Mouse (Mus musculus) megakaryocyte, embryonic 14.5 days (primary cell): ENCODE results near the gene Atp5b. TPM values are rescaled to one million over a fixed set of nuclear protein-coding genes. Genes with fewer than 3 reads are reported as not detected.

Source experiments
- H3K27me3 ChIP-seq: replicated peaks from 2 replicates; pipeline ENCODE3; 2012; ENCODE audit warnings: inconsistent platforms
- H3K36me3 ChIP-seq: replicated peaks from 2 replicates; pipeline ENCODE3; 2012; ENCODE audit warnings: low read length, inconsistent platforms, mixed read lengths
- H3K4me1 ChIP-seq: 2 replicates; pipeline ENCODE4 v1.6.1; 2012; ENCODE audit warnings: inconsistent platforms
- H3K4me3 ChIP-seq: replicated peaks from 2 replicates; pipeline ENCODE3; 2012; ENCODE audit warnings: moderate library complexity, mild to moderate bottlenecking, inconsistent platforms
- H3K9me3 ChIP-seq: 2 replicates; pipeline ENCODE4 v1.6.1; 2012; ENCODE audit warnings: inconsistent platforms
- FLI1 ChIP-seq: IDR thresholded peaks from 2 replicates; pipeline ENCODE4 v1.6.1; 2012; ENCODE audit warnings: low read length, inconsistent platforms, mixed read lengths
- GATA1 ChIP-seq: IDR thresholded peaks from 3 replicates; pipeline ENCODE4 v1.6.1; 2012; ENCODE audit warnings: mixed read lengths, low read length, inconsistent platforms, borderline replicate concordance
- polyA plus RNA-seq: library from polyadenylated mRNA; stranded (reverse); fragments of >175 nt; gene quantifications from 2 replicates; pipeline ENCODE4 v1.2.3, GENCODE M21; 2012; ENCODE audit warnings: low replicate concordance; ENCODE audit not compliant: insufficient read depth

The Atp5b gene
- 796 and 843 TPM in 2 replicates for polyA plus RNA-seq

- H3K27me3 ChIP-seq: no peaks in the 10 kb centered on the region
- H3K4me1 ChIP-seq: peaks cover 51% of the 10 kb centered on the region
- peaks cover 42% of the 10 kb centered on the region for H3K36me3 ChIP-seq
- no peak for TF ChIP-seq GATA1
- no peak for TF ChIP-seq FLI1
- no peaks in the 10 kb centered on the region for H3K9me3 ChIP-seq
- H3K4me3 ChIP-seq: peak within 1 kb of the TSS; percentile 92
Observed at GRCm38 (mm10) chr10:128082880-128083421, at the start of gene Atp5b. Atp5b (plus strand) TSS chr10:128083273.

GRCm38 (mm10) chr10:128036746-128037425 is 46.2 kb upstream of the Atp5b start:
- H3K4me1 ChIP-seq: peaks cover 69% of the 10 kb centered on the region
- TF ChIP-seq GATA1 (no peak), FLI1 (no peak)
- no peaks in the 10 kb centered on the region for H3K9me3 ChIP-seq
- H3K36me3 ChIP-seq: peaks cover 45% of the 10 kb centered on the region
- no peaks in the 10 kb centered on the region for H3K27me3 ChIP-seq
- peak overlapping the region; percentile 100 for H3K4me3 ChIP-seq

- peaks cover 71% of the 10 kb centered on the region for H3K4me1 ChIP-seq
- H3K4me3 ChIP-seq: peak overlapping the region; percentile 76
- H3K27me3 ChIP-seq: no peaks in the 10 kb centered on the region
- no peak for TF ChIP-seq FLI1
- no peak for TF ChIP-seq GATA1
- H3K36me3 ChIP-seq: peaks cover 55% of the 10 kb centered on the region
- no peaks in the 10 kb centered on the region for H3K9me3 ChIP-seq
Observed at GRCm38 (mm10) chr10:128037921-128038320, 45.2 kb upstream of the Atp5b start.

- Histone ChIP-seq H3K4me1 (peaks cover 77% of the 10 kb centered on the region), H3K4me3 (peak overlapping the region; percentile 30), H3K27me3 (no peaks in the 10 kb centered on the region), H3K9me3 (no peaks in the 10 kb centered on the region), H3K36me3 (peaks cover 68% of the 10 kb centered on the region)
- TF ChIP-seq FLI1 (no peak), GATA1 (no peak)
Observed at GRCm38 (mm10) chr10:128039167-128039566, 43.9 kb upstream of the Atp5b start.

- Histone ChIP-seq H3K4me3 (peak overlapping the region; percentile 9), H3K9me3 (no peaks in the 10 kb centered on the region), H3K4me1 (peaks cover 80% of the 10 kb centered on the region), H3K36me3 (peaks cover 75% of the 10 kb centered on the region), H3K27me3 (no peaks in the 10 kb centered on the region)
- no peak for TF ChIP-seq FLI1
- TF ChIP-seq GATA1: no peak
Observed at GRCm38 (mm10) chr10:128039858-128040257, 43.2 kb upstream of the Atp5b start.

GRCm38 (mm10) chr10:128040293-128040692 is 42.8 kb upstream of the Atp5b start:
- Histone ChIP-seq H3K4me1 (peaks cover 84% of the 10 kb centered on the region), H3K36me3 (peaks cover 79% of the 10 kb centered on the region), H3K9me3 (no peaks in the 10 kb centered on the region), H3K4me3 (peak overlapping the region; percentile 38), H3K27me3 (no peaks in the 10 kb centered on the region)
- no peak for TF ChIP-seq FLI1
- TF ChIP-seq GATA1: no peak

GRCm38 (mm10) chr10:128041636-128042035 is 41.4 kb upstream of the Atp5b start:
- Histone ChIP-seq H3K4me1 (peaks cover 84% of the 10 kb centered on the region), H3K36me3 (peaks cover 93% of the 10 kb centered on the region), H3K4me3 (no peak overlapping the region), H3K27me3 (no peaks in the 10 kb centered on the region), H3K9me3 (no peaks in the 10 kb centered on the region)
- no peak for TF ChIP-seq FLI1
- TF ChIP-seq GATA1: no peak

GRCm38 (mm10) chr10:128042466-128042865 is 40.6 kb upstream of the Atp5b start:
- no peaks in the 10 kb centered on the region for H3K27me3 ChIP-seq
- peaks cover 78% of the 10 kb centered on the region for H3K4me1 ChIP-seq
- no peak overlapping the region for H3K4me3 ChIP-seq
- TF ChIP-seq FLI1: no peak
- no peak for TF ChIP-seq GATA1
- peaks cover 98% of the 10 kb centered on the region for H3K36me3 ChIP-seq
- no peaks in the 10 kb centered on the region for H3K9me3 ChIP-seq

- TF ChIP-seq GATA1 (no peak), FLI1 (no peak)
- H3K27me3 ChIP-seq: no peaks in the 10 kb centered on the region
- peaks cover 70% of the 10 kb centered on the region for H3K4me1 ChIP-seq
- H3K9me3 ChIP-seq: no peaks in the 10 kb centered on the region
- peak overlapping the region; percentile 20 for H3K4me3 ChIP-seq
- peaks cover 98% of the 10 kb centered on the region for H3K36me3 ChIP-seq
Observed at GRCm38 (mm10) chr10:128043041-128043835, 39.8 kb upstream of the Atp5b start.

GRCm38 (mm10) chr10:128048157-128048556 is 34.9 kb upstream of the Atp5b start:
- Histone ChIP-seq H3K36me3 (peaks cover 83% of the 10 kb centered on the region), H3K27me3 (no peaks in the 10 kb centered on the region), H3K4me1 (peaks cover 21% of the 10 kb centered on the region), H3K9me3 (no peaks in the 10 kb centered on the region), H3K4me3 (no peak overlapping the region)
- TF ChIP-seq GATA1 (no peak), FLI1 (no peak)
